Mouse (Mus musculus): ENCODE results near the gene Spsb1. TPM values are rescaled to one million over a fixed set of nuclear protein-coding genes. Genes with fewer than 3 reads are reported as not detected.

Spsb1 gene
- total RNA-seq, 2 experiments from 2014 or later: 32.6 to 36.7 TPM

GRCm38 (mm10) chr4:149893611-149894151, 61.2 kb downstream of the Spsb1 start:
- DNase-seq (ENCODE audit: low spot score): no peak

GRCm38 (mm10) chr4:149891172-149891960, 63.5 kb downstream of the Spsb1 start:
- DNase-seq (ENCODE audit: low spot score): no peak
- intact Hi-C loops (cut with DNase I): loop anchor here (2.0 kb wide), 1 partner anchor 51 kb away; no protein-coding TSS in a partner anchor

More at GRCm38 (mm10) chr4:149893611-149894151, 61.2 kb downstream of the Spsb1 start:
- intact Hi-C loops (cut with DNase I): no loop called here

- intact Hi-C loops (cut with DNase I): loop anchor here (2.0 kb wide), 1 partner anchor 52 kb away; no protein-coding TSS in a partner anchor
These were observed 64.3 kb downstream of the Spsb1 start for GRCm38 (mm10) chr4:149890551-149890950.

GRCm38 (mm10) chr4:149889851-149890250, 65.0 kb downstream of the Spsb1 start:
- intact Hi-C loops (cut with DNase I): loop anchor here (2.0 to 5.0 kb wide), 3 partner anchors 38 to 65 kb away; partner anchors contain the start of gene Spsb1
- peak; percentile 96 for DNase-seq (ENCODE audit: low spot score)

More at GRCm38 (mm10) chr4:149890551-149890950, 64.3 kb downstream of the Spsb1 start:
- DNase-seq (ENCODE audit: low spot score): peak; percentile 64

- DNase-seq (ENCODE audit: low spot score): no peak
These were observed 65.9 kb downstream of the Spsb1 start for GRCm38 (mm10) chr4:149888736-149889470.

GRCm38 (mm10) chr4:149888156-149888555, 66.7 kb downstream of the Spsb1 start:
- intact Hi-C loops (cut with DNase I): loop anchor here (2.0 to 5.0 kb wide), 2 partner anchors 36 to 67 kb away; partner anchors contain the start of gene Spsb1
- DNase-seq (ENCODE audit: low spot score): peak; percentile 55

More at GRCm38 (mm10) chr4:149888736-149889470, 65.9 kb downstream of the Spsb1 start:
- intact Hi-C loops (cut with DNase I): loop anchor here (2.0 to 5.0 kb wide), 2 partner anchors 37 to 66 kb away; partner anchors contain the start of gene Spsb1

GRCm38 (mm10) chr4:149886298-149887271, 68.3 kb downstream of the Spsb1 start:
- peak; percentile 35 for DNase-seq (ENCODE audit: low spot score)
- intact Hi-C loops (cut with DNase I): loop anchor here (5.0 kb wide), 1 partner anchor 34 kb away; no protein-coding TSS in a partner anchor

- intact Hi-C loops (cut with DNase I): no loop called here
- no peak for DNase-seq (ENCODE audit: low spot score)
These were observed 70.9 kb downstream of the Spsb1 start for GRCm38 (mm10) chr4:149883990-149884389.

- DNase-seq (ENCODE audit: low spot score): no peak
- intact Hi-C loops (cut with DNase I): no loop called here
These were observed 72.5 kb downstream of the Spsb1 start for GRCm38 (mm10) chr4:149882139-149882916.

GRCm38 (mm10) chr4:149880908-149881307, 73.9 kb downstream of the Spsb1 start:
- DNase-seq (ENCODE audit: low spot score): no peak
- intact Hi-C loops (cut with DNase I): no loop called here

- intact Hi-C loops (cut with DNase I): no loop called here
- no peak for DNase-seq (ENCODE audit: low spot score)
These were observed 74.9 kb downstream of the Spsb1 start for GRCm38 (mm10) chr4:149879980-149880379.

GRCm38 (mm10) chr4:149878021-149878449, 76.8 kb downstream of the Spsb1 start:
- intact Hi-C loops (cut with DNase I): no loop called here
- peak; percentile 50 for DNase-seq (ENCODE audit: low spot score)

- intact Hi-C loops (cut with DNase I): no loop called here
- no peak for DNase-seq (ENCODE audit: low spot score)
These were observed 77.6 kb downstream of the Spsb1 start for GRCm38 (mm10) chr4:149877202-149877601.

- intact Hi-C loops (cut with DNase I): no loop called here
- peak; percentile 70 for DNase-seq (ENCODE audit: low spot score)
These were observed 78.1 kb downstream of the Spsb1 start for GRCm38 (mm10) chr4:149876761-149877160.

- DNase-seq (ENCODE audit: low spot score): no peak
- intact Hi-C loops (cut with DNase I): no loop called here
These were observed 78.8 kb downstream of the Spsb1 start for GRCm38 (mm10) chr4:149875986-149876501.

- intact Hi-C loops (cut with DNase I): no loop called here
- no peak for DNase-seq (ENCODE audit: low spot score)
These were observed 79.5 kb downstream of the Spsb1 start for GRCm38 (mm10) chr4:149875296-149875695.

- intact Hi-C loops (cut with DNase I): no loop called here
- no peak for DNase-seq (ENCODE audit: low spot score)
These were observed 82.6 kb downstream of the Spsb1 start for GRCm38 (mm10) chr4:149872236-149872635.

GRCm38 (mm10) chr4:149871582-149871981, 83.3 kb downstream of the Spsb1 start:
- intact Hi-C loops (cut with DNase I): no loop called here
- no peak for DNase-seq (ENCODE audit: low spot score)
